Mouse (Mus musculus) cerebellum, adult 2 months (tissue): ENCODE data around the gene Psma5. TPM values are rescaled to one million over a fixed set of nuclear protein-coding genes. Genes with fewer than 3 reads are reported as not detected.
A peak's percentile ranks its signal among the peaks of the same experiment; 100 is the strongest.
"Not testable (repeated sequence)": the region's sequence is repeated elsewhere in the genome, so short reads cannot be mapped to it uniquely, and the experiment has no call there.

Source experiments
- DNase-seq, 2 experiments: peaks; one replicate each; pipeline ENCODE4 v3.0.0; 2021
- H3K27ac ChIP-seq: fragments of 200-500 bp; 2 replicates; pipeline ENCODE4 v1.5.1; 2012; ENCODE audit warnings: low read length, control low read depth, inconsistent platforms; ENCODE audit not compliant: insufficient read depth
- H3K27me3 ChIP-seq: fragments of 200-500 bp; 2 replicates; pipeline ENCODE4 v1.6.1; 2012; ENCODE audit warnings: inconsistent platforms, mild to moderate bottlenecking, low read length, moderate library complexity; ENCODE audit not compliant: control insufficient read depth, insufficient read depth
- H3K4me1 ChIP-seq: fragments of 200-500 bp; 2 replicates; pipeline ENCODE4 v1.6.1; 2011; ENCODE audit warnings: low read length; ENCODE audit not compliant: control insufficient read depth, insufficient read depth
- H3K4me3 ChIP-seq: fragments of 200-500 bp; replicated peaks from 2 replicates; pipeline ENCODE3; 2011; ENCODE audit warnings: mild to moderate bottlenecking, low read depth, low read length, control low read depth; ENCODE audit not compliant: insufficient read depth
- CTCF ChIP-seq: fragments of 200-500 bp; IDR thresholded peaks from 2 replicates; pipeline ENCODE4 v1.5.1; 2011; ENCODE audit warnings: low read depth, mild to moderate bottlenecking, control low read depth, low read length, moderate library complexity, borderline replicate concordance; ENCODE audit not compliant: insufficient read depth
- POLR2A ChIP-seq: fragments of 200-500 bp; IDR thresholded peaks from 2 replicates; pipeline ENCODE4 v1.6.1; 2011; ENCODE audit warnings: low read length, control low read depth, borderline replicate concordance; ENCODE audit not compliant: insufficient read depth
- WGBS: fragments of 180-500 bp; shearing (Covaris S2); methylation state at CpG from one replicate; pipeline ENCODE4 v1.1.7; 2018; 5-methylcytosine and 5-hydroxymethylcytosine counted together
- polyA plus RNA-seq: library from polyadenylated mRNA; depleted of rRNA; stranded (reverse); fragments of >200 nt; gene quantifications from 2 replicates; pipeline ENCODE4 v1.2.3, GENCODE M21; 2012

Psma5 gene
- polyA plus RNA-seq, 1 experiment: 111 TPM

DNA sequence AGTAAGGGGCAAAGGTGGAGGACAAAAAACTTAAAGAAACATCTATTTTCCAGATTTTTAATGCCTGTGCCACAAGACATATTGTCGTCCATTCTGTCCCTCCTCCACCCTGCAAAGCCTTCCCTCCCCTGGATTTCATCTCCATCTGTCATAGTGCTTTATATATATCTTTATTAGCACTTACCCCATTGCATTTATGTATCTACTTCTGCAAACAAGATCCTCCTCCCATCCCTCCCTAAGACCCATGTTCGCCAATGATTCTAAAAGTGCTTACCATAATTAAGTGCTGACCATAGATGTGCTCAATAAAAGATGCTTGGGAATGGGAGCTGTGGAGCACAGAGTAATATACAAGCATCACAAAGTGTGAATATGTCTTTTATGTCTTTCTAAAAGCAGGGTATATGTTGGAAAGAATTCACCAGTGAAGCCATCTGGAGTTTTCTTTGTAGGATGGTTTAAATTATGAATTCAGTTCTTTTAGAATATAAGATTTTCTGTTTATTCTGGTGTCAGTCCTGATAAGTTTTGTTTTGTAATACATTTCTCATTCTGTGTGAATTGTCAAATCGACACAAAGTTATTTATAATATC, 15.4 kb upstream of the Psma5 start:
- no peaks in the 10 kb centered on the region for H3K4me1 ChIP-seq
- H3K4me3 ChIP-seq: no peak overlapping the region
- 90% methylated on average over 3 of the region's 3 CpGs for WGBS
- TF ChIP-seq CTCF: no peak
- TF ChIP-seq POLR2A: no peak
- no peak for DNase-seq
- no peak overlapping the region for H3K27ac ChIP-seq
- H3K27me3 ChIP-seq: no peaks in the 10 kb centered on the region

DNA sequence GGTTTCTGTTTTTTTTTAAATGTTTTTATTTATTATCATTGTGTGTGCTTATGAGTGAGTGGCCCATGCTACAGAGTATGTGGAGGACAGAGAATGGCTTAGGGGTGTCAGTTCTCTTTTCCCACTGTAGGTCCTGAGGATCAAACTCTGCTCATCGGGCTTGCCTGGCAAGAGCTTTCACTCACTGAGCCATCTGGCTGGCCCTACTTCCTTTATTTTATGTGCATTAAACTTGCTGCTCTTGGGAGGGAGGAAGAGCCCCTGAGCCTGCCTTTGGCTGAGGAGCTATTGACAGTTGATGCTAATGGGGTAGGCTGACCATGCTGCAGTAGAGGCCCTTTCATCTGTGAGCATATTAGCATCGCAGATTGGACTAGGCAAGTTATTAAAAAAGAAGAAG, 9.9 kb upstream of the Psma5 start:
- Histone ChIP-seq H3K27ac (no peak overlapping the region), H3K27me3 (no peaks in the 10 kb centered on the region), H3K4me1 (no peaks in the 10 kb centered on the region), H3K4me3 (no peak overlapping the region)
- no peak for DNase-seq
- TF ChIP-seq CTCF (no peak), POLR2A (no peak)
- 58% methylated on average over 2 of the region's 2 CpGs for WGBS

DNA sequence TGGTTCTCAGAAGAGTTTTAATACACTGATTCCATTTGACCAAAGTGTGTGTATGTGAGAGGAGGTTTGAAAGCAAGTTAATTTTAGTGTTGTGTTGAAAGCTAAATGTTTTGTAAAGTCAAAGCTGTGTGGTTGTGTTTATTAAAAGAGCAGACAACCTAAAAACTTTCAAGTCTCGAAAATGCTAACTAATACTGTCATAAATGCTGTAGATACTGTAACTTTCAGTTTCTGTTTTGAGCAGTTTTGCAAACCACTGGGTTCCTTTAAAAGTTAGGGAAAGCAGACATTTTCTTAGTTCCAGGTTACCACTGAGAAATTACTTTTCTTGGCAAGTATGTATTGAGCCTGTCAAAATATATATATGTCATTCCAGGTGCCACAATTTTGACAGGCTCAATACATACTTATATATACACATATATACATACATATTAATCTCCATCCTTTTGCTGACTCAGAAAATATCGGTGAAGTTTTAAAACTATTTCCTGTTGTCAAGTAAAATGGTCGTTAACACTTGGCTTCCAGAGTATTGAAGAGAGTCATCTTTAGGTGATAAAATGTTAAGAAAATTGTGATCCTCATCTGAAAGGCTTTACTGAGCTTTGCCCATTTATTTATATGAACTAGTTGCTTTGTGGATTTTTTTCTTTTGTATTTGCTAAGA, 1.2 kb downstream of the Psma5 start:
- Histone ChIP-seq H3K4me3 (peak overlapping the region; percentile 69), H3K4me1 (peaks cover 6% of the 10 kb centered on the region), H3K27ac (no peak overlapping the region), H3K27me3 (no peaks in the 10 kb centered on the region)
- 70% methylated on average over 3 of the region's 3 CpGs for WGBS
- DNase-seq: no peak
- TF ChIP-seq POLR2A (no peak), CTCF (no peak)

DNA sequence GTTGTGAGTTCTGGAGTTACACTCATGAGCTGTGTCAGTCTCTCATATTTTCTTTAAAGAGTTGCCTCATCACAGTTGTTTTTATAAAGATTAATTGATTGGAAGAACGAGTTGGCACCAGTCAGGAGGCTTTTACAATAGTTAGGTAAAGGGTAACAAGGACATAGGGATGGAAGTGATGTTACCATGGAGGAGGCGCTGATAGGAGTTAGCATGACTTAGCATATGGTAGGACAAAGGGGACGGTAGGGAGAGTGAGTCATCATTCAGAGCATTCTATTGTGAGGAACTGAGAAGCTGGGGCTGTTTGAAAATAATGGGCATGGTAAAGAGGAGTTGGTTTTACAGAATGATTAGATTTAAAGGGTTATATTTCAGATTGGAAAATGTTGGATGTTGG, 2.6 kb downstream of the Psma5 start:
- WGBS: 42% methylated on average over 3 of the region's 3 CpGs
- no peak for TF ChIP-seq CTCF
- no peak for TF ChIP-seq POLR2A
- H3K27me3 ChIP-seq: no peaks in the 10 kb centered on the region

DNA sequence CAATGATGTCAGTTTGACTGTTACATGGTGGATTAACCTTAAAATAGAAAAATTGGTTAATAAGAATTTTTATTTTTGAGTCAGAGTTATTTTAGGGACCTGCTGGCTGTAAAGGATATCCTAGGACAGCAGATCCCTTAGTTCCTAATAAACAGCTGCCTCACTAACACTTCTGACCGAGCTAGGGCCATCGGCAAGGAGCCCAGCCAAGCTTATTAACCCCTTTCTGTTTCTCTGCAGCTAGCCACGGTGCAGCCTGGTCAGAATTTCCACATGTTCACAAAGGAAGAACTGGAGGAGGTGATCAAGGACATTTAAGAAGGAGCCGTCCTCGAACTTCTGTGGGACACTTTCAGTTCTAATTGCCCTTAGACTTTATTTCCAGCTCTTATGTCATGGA, 22.8 kb downstream of the Psma5 start:
- WGBS: 58% methylated on average over 5 of the region's 5 CpGs
- H3K4me1 ChIP-seq, H3K27me3 ChIP-seq, H3K27ac ChIP-seq, DNase-seq, H3K4me3 ChIP-seq: not testable (repeated sequence)

More for the DNA sequence above, 2.6 kb downstream of the Psma5 start:
- Histone ChIP-seq H3K4me3 (no peak overlapping the region), H3K27ac (no peak overlapping the region), H3K4me1 (peaks cover 6% of the 10 kb centered on the region)
- DNase-seq: no peak

DNA sequence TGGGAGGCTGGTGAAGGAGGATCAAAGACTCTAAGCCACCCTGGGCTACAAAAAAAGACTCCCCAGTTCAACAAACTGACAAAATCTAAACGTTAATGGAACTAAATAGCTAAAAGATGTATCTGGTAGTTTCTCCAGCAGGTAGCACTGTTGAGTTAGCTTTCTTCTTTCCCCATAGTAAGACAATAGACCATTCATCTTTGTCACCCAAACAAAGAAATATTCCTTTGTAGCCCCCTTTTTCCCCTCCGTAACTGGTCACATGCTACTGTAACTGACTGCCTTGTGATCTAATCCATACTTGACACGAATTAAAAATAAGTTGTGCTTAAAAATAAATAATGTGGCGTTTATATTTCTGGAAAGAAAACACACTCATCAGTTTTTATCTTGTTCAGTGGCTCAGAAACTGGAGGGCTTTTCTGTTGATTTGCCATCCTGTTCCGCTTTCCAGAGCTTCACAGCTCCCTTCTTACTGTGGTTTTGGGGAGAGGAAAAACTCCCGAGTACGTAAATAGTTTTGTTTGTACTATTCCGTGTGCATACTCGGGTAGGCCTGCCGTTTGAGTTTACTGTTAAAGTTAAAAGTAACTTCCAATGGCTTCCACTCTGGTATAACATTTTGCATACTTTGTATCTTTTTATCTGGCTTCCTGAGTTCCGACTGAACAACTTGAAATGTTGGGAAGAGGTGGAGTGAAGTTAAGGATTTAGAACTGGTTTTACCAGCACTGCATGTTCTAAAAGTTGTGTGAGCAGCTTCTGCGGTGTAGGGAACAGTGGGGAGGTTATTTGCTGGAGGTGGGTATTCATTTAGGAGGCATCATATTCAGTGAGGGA, 25.9 kb downstream of the Psma5 start:
- WGBS: 23% methylated on average over 12 of the region's 12 CpGs
- Histone ChIP-seq H3K4me3 (no peak overlapping the region), H3K4me1 (peaks cover 3% of the 10 kb centered on the region; the same call in 1 of the 2 replicates), H3K27me3 (no peaks in the 10 kb centered on the region), H3K27ac (no peak overlapping the region)
- peak in 1 of 2 experiments; percentile 50 for DNase-seq
- TF ChIP-seq POLR2A (no peak), CTCF (peak; percentile 42; the same call in 1 of the 2 replicates)

DNA sequence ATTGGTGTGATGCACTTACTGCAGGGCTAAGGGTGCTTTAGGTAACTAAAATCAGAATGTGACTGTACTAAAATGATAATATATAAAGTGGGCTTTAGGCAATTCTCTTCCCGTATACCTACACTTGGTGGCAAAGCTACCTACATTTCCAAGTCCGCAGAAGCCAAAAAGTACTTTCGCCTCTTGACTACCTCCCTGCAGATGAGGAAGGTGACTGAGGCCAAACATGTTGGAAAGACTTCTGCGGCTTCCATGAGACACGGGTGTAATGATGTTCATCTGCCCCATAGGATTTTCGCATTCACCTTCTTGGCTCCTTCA, 26.5 kb downstream of the Psma5 start:
- 6% methylated on average over 6 of the region's 6 CpGs for WGBS
- DNase-seq: no peak
- Histone ChIP-seq H3K4me1 (peaks cover 8% of the 10 kb centered on the region), H3K27ac (peak overlapping the region; percentile 22; the same call in 1 of the 2 replicates), H3K4me3 (peak overlapping the region; percentile 84), H3K27me3 (no peaks in the 10 kb centered on the region)
- TF ChIP-seq CTCF (no peak), POLR2A (no peak)
